Mouse (Mus musculus): ENCODE measurements around the gene Agpat2. TPM values are rescaled to one million over a fixed set of nuclear protein-coding genes. Genes with fewer than 3 reads are reported as not detected.
A peak's percentile ranks its signal among the peaks of the same experiment; 100 is the strongest.

The Agpat2 gene
- polyA plus RNA-seq, 1 experiment from 2014 or later = 41.1 TPM

- H3K27me3 ChIP-seq = no peaks in the 10 kb centered on the region
- WGBS = 34% methylated on average over 2 of the region's 2 CpGs
- no peak overlapping the region for H3K4me3 ChIP-seq
- ATAC-seq (ENCODE audit: borderline replicate concordance, extremely low read depth, low FRiP score, low TSS enrichment) = no peak
- H3K9me3 ChIP-seq = no peaks in the 10 kb centered on the region
- H3K27ac ChIP-seq = no peak overlapping the region
- H3K36me3 ChIP-seq = no peaks in the 10 kb centered on the region
- peaks cover 45% of the 10 kb centered on the region for H3K4me1 ChIP-seq
- H3K9ac ChIP-seq = no peak overlapping the region
- H3K4me2 ChIP-seq = no peak overlapping the region
These were observed 56.7 kb downstream of the Agpat2 start for GRCm38 (mm10) chr2:26547481-26547880.

GRCm38 (mm10) chr2:26544265-26544664 is 60.0 kb downstream of the Agpat2 start:
- Histone ChIP-seq H3K4me1 (peaks cover 42% of the 10 kb centered on the region), H3K4me3 (no peak overlapping the region), H3K9ac (no peak overlapping the region), H3K27ac (peak overlapping the region; percentile 0; the same call in 1 of the 2 replicates), H3K9me3 (no peaks in the 10 kb centered on the region), H3K4me2 (no peak overlapping the region), H3K36me3 (no peaks in the 10 kb centered on the region), H3K27me3 (no peaks in the 10 kb centered on the region)
- no peak for ATAC-seq (ENCODE audit: borderline replicate concordance, extremely low read depth, low FRiP score, low TSS enrichment)
- 41% methylated on average over 3 of the region's 3 CpGs for WGBS

- no peak overlapping the region for H3K27ac ChIP-seq
- WGBS = 81% methylated on average over 8 of the region's 8 CpGs
- H3K27me3 ChIP-seq = no peaks in the 10 kb centered on the region
- peaks cover 45% of the 10 kb centered on the region for H3K4me1 ChIP-seq
- no peaks in the 10 kb centered on the region for H3K36me3 ChIP-seq
- no peak overlapping the region for H3K9ac ChIP-seq
- ATAC-seq (ENCODE audit: borderline replicate concordance, extremely low read depth, low FRiP score, low TSS enrichment) = no peak
- no peak overlapping the region for H3K4me2 ChIP-seq
- no peak overlapping the region for H3K4me3 ChIP-seq
- H3K9me3 ChIP-seq = no peaks in the 10 kb centered on the region
These were observed 60.4 kb downstream of the Agpat2 start for GRCm38 (mm10) chr2:26543768-26544167.

- Histone ChIP-seq H3K9me3 (no peaks in the 10 kb centered on the region), H3K4me2 (no peak overlapping the region), H3K27me3 (no peaks in the 10 kb centered on the region), H3K9ac (no peak overlapping the region), H3K27ac (no peak overlapping the region), H3K36me3 (no peaks in the 10 kb centered on the region), H3K4me1 (peaks cover 45% of the 10 kb centered on the region), H3K4me3 (no peak overlapping the region)
- no peak for ATAC-seq (ENCODE audit: borderline replicate concordance, extremely low read depth, low FRiP score, low TSS enrichment)
- WGBS = 57% methylated on average over 4 of the region's 4 CpGs
These were observed 61.1 kb downstream of the Agpat2 start for GRCm38 (mm10) chr2:26543155-26543554.

MicroRNAs encoded within 50 kb of the gene (microRNA counts, 519-probe panel; counts per million panel counts)
- microRNA mmu-miR-126-3p = 4,031 counts per million, percentile 96 among the panel's probes with 10 or more counts
- microRNA mmu-miR-126-5p = 3,415 counts per million, percentile 90 among the panel's probes with 10 or more counts

Small RNA genes within 50 kb of the gene (microRNA-seq; reads per million reads assigned to microRNA genes)
- gene Mir126a (6.1 reads per million, percentile 23 among the genes with 10 or more reads in this experiment), gene Mir126b (not detected)

Other genes with a start within 250 kb of the Agpat2 start
- 1.7 and 3.0 TPM in 2 replicates for gene Card9, start 243.5 kb downstream of the Agpat2 start, polyA plus RNA-seq (2015; fragmentation: Nextera tagmentation; extraction: Ambion mirVana)
- gene Snapc4, start 223.8 kb downstream of the Agpat2 start, polyA plus RNA-seq (2015; fragmentation: Nextera tagmentation; extraction: Ambion mirVana) = 23.1 and 30.0 TPM in 2 replicates
- 107 and 117 TPM in 2 replicates for gene Entr1, start 215.1 kb downstream of the Agpat2 start, polyA plus RNA-seq (2015; fragmentation: Nextera tagmentation; extraction: Ambion mirVana)
- 95.2 and 99.7 TPM in 2 replicates for gene Pmpca, start 215.1 kb downstream of the Agpat2 start, polyA plus RNA-seq (2015; fragmentation: Nextera tagmentation; extraction: Ambion mirVana)
- gene Inpp5e, start 195.2 kb downstream of the Agpat2 start, polyA plus RNA-seq (2015; fragmentation: Nextera tagmentation; extraction: Ambion mirVana) = 17.3 and 20.3 TPM in 2 replicates
- gene Sec16a, start 159.2 kb downstream of the Agpat2 start, polyA plus RNA-seq (2015; fragmentation: Nextera tagmentation; extraction: Ambion mirVana) = 18.2 and 21.3 TPM in 2 replicates
- gene Notch1, start 87.8 kb downstream of the Agpat2 start, polyA plus RNA-seq (2015; fragmentation: Nextera tagmentation; extraction: Ambion mirVana) = 22.1 and 23.9 TPM in 2 replicates
- gene Egfl7, start 24.4 kb downstream of the Agpat2 start, polyA plus RNA-seq (2015; fragmentation: Nextera tagmentation; extraction: Ambion mirVana) = 339 and 341 TPM in 2 replicates
- not detected in 2 replicates for gene Gm20532, start 17.8 kb downstream of the Agpat2 start, polyA plus RNA-seq (2015; fragmentation: Nextera tagmentation; extraction: Ambion mirVana)
- 21.8 and 23.5 TPM in 2 replicates for gene Fam69b, start 24.0 kb upstream of the Agpat2 start, polyA plus RNA-seq (2015; fragmentation: Nextera tagmentation; extraction: Ambion mirVana)
- gene Lcn4, start 66.9 kb upstream of the Agpat2 start, polyA plus RNA-seq (2015; fragmentation: Nextera tagmentation; extraction: Ambion mirVana) = not detected in 2 replicates

Data from lung, embryonic 15.5 days (tissue).